Mouse (Mus musculus) C2C12 (cell line): ENCODE data around the gene Rps19bp1.

Source experiments
- CEBPB ChIP-seq: IDR thresholded peaks from one replicate; pipeline ENCODE4 v1.6.1; 2011; ENCODE audit warnings: low read depth, mild to moderate bottlenecking, control low read depth, moderate library complexity
- CTCF ChIP-seq: IDR thresholded peaks from one replicate; pipeline ENCODE4 v1.5.1; 2011; ENCODE audit not compliant: control insufficient read depth, insufficient read depth, insufficient read length
- FOSL1 ChIP-seq: IDR thresholded peaks from one replicate; pipeline ENCODE4 v1.8.0; 2011; ENCODE audit warnings: mild to moderate bottlenecking, low read length; ENCODE audit not compliant: poor library complexity, insufficient read depth, severe bottlenecking
- MYOD1 ChIP-seq: IDR thresholded peaks from one replicate; pipeline ENCODE4 v1.6.1; 2011; ENCODE audit warnings: low read depth; ENCODE audit not compliant: control insufficient read depth, insufficient read length

- no peak for TF ChIP-seq CTCF
- TF ChIP-seq MYOD1 = no peak
- no peak for TF ChIP-seq CEBPB
- TF ChIP-seq FOSL1 = no peak
Measured at GRCm38 (mm10) chr15:80213688-80214087, 50.4 kb downstream of the Rps19bp1 start.
